Mouse (Mus musculus) layer of hippocampus, adult 9-10 months (tissue): ENCODE measurements around the gene Slc6a5.
A peak's percentile ranks its signal among the peaks of the same experiment; 100 is the strongest.
"Not testable (repeated sequence)": the region's sequence is repeated elsewhere in the genome, so short reads cannot be mapped to it uniquely, and the experiment has no call there.

Experiments used
- DNase-seq: peaks from one replicate; pipeline ENCODE4 v3.0.0; 2022; ENCODE audit warnings: low spot score

The Slc6a5 gene

DNA sequence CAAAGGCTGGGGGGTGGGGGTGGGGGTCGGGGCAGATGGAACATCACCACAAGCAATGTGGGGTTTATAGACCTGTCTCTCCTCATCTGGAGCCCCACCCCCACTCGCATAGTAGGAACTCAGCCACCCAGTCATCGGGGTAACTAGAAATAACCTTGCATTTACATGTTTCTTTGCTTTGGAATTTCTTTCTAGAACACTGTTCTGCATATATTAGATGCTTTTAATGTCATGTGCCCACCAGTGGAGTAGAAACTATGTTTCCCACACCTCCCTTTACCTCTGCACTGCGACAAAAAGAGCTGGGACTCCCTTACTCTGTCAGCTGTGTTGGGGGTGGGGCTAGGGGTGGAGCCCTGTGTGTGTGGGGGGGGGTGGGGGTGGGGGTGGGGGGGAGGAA, 3.2 kb downstream of the Slc6a5 start:
- DNase-seq = no peak

DNA sequence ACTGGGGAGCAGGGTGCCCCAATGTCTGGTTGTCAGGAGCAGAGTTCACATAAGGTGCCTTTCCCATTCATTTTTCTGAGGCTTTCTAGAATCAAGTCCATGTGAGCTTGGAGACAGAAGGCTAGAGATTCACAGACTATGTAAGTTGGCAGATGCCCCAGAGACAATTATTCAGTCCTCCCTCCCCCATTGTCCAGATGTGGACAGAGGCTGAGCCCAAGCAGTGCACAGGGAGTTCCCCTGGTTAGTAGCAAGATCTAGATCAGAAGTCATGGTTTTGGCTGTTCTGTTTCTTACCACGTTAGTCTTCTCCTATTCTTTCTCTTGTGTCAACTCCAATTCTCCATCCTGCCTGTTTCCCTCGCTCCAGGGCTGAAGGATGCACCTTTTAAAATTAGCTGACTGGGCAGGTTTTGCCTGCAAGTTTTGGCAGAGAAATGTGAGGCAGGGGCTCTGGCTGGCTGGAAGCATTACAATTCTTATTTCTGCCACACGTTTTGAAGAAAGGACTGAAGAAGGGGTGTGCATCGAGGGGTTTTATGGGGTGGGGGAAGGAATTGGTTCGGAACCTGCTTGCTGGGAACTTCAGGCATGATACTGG, 3.9 kb downstream of the Slc6a5 start:
- no peak for DNase-seq

DNA sequence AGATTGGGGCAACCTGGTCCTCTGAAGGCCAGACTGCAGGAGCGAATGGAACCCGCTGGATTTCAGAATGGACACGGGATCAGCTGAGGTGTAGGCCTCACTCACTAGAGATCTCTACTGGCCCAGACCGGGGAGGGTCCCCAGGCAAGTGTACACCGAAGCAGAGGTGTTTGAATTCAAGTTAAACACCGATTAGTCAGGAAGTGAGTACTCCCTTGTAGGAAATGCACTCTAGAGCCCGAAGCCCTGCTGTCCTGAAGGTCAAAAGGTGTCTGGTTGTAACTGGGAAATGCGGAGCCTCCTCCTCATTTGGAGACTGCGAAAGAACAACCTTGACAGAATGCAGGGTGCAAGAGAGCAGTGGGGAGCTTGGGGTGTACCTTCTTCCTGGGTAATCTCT, 5.0 kb downstream of the Slc6a5 start:
- DNase-seq = no peak

DNA sequence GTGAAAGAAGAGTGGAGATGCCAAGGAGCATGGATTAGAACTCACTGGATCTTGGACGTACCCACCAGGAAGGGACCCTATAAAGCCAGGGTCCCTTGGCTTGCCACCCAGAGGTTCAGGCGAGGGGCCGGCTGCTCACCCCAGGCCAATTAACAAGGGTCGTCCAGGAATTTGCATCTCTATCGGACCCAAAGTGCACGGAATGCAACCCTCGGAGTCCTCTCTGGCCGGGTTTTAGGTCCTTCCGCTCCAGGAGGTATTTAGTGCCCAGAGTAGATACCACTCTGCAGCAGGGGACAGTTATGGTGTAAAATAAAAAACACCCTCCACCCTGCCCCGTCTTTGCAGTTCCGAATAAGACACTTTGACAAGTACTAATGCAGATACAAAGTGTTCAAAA, 5.5 kb downstream of the Slc6a5 start:
- DNase-seq = no peak

DNA sequence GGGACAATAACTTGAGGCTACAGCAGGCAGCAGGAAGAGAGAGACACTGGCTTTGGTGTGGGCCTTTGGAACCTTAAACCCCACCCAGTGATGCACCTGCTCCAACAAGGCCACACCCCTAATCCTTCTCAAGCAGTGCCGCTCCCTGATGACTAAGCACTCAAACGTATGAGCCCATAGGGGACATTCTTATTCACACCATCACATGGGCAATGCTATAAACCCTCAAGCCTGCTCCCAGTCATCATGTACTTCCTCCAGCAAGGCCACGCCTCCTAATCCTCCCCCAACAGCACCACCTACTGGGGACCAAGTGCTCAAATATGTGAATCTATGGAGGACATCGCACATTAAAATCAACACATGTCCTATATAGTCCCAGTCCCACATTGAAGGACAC, 9.5 kb downstream of the Slc6a5 start:
- no peak for DNase-seq

DNA sequence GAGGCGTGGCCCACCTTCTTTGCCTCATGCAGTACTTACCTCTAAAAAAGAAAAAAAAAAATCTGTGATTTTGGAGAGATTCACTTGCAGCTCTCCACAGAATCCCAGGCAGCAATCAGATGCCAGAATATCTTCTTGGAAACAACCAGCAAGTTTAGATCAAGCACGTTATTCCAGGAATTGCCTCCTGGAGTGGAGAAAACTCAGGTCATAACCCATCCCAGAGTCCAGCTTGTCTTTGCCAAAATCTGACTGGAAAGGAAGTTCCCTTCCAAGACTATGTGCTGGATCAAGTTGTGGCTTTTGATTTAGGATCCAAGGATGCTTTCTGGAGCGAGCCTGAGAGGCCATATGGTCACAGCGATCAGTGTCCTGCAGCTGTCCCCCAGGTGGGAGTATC, 10.8 kb downstream of the Slc6a5 start:
- DNase-seq = no peak

DNA sequence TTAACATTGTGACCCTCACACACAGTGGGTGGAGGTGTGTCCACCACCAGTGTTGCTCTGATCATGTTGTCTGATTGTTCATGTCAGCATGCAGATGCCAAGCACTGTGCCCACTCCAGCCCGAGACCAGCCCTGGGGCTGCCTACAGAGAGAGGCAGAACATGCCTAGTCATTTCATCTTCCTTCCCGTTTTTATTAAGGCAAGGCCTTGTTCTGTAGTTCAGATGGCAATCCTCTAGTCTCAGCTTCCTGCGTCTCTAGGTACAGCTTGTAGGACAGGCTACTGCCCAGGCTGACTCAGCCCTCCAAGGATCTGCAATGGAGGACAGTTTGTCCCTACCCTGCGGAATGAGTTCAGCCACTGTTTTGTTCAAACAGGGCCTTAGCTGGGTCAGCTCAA, 13.0 kb downstream of the Slc6a5 start:
- no peak for DNase-seq

DNA sequence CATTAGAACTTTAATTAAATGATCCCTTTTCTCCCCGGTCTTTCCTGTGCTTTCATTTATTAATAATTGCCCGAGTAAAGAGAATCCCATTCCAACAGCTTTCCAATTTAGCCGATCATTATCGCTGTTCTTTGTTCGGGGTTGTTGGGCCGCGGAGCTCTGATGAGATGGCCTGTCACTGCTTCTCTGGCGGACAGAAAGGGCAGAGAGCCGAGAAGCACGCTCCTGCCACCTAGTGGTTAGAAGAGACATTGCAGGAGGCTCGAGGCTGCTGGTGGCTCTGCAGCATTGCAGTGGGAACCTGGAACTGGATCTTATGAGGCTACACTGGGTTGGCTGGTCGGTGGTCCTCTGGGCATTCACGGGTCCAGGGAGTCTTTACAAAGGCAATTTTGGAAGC, 13.4 kb downstream of the Slc6a5 start:
- DNase-seq = peak; percentile 69

DNA sequence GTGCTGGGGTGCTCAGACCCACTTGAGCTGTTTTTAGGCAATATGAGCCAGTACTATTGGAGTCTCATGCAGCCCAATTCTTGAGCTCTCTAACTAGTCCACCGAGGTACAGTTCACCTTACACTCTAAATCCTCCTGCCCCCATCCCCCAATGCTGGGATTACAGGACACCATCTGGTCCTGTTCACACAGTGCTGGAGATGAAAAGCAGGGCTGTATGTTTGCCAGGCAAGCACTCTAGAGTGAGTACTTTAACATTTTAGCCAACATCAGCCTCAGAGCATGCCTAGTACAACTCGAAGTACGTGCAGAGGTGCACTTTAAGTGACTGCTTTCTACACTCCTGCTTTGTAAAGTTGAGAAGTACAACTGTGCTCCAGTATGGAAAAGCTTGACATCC, 18.6 kb downstream of the Slc6a5 start:
- no peak for DNase-seq

DNA sequence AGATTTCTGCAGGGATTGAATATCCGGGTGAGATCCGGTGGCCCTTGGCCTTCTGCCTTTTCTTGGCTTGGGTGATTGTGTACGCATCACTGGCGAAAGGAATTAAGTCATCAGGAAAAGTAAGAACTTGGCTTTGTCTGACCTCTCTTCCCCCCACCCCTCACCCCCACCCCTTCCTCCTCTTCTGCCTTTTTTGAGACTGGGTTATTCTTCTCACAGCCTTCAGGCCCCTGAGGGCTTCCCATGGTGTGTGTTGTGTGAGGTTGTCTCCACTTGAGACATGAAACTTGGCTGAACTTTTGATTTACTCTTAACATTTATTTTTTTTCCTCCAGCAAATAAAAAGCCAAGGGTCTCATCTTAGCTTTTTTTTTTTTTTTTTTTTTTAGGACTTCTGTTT, 20.1 kb downstream of the Slc6a5 start:
- no peak for DNase-seq

DNA sequence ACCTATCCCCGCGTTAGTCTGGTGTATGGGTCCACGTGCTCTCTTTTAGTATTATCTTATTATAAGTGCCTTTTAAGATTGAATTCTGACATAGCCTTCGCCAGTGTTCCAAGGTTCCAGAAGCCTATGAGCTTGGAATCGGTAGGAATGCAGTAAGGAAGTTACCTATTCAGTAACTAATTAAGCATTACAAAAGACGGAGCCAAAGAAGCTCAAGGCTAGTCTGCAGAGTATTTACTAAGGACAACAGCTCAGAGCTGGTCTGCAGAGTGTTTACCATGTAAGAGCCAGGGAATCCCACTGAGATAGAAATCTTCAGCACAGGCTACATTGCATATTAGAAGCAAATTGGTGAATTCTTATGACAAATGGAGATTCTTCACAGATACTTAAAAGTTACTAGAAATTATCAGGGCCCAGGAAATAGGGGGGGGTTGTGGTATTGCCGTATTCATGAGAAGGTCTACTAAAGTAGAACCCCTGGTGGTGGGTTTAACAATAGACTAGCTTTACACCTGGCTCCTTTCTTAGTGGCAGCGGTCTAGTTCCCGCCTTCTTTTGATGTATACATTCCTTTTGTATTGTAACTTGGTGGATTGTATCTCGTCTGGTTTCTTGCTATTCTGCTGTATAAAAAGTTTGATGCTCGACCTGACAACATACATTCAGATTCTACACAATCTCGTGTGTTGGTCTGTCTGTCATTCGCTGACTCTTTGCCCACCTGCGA, 23.6 kb downstream of the Slc6a5 start:
- DNase-seq = not testable (repeated sequence)

DNA sequence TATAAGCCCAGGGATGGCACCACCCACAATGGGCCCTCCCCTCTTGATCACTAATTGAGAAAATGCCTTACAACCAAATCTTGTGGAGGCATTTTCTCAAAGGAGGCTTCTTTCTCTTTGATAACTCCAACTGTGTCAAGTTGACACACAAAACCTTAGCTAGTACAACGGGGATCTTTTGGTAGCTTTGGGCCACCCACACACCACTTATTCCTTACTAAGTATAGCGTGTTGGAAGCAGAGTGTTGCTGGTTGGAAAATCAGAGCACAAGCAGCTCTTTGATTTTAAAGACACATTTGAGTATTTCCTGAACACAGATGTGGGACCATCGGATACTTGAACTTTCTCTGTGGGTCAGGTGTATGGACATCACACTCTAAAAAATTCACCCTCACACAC, 26.9 kb downstream of the Slc6a5 start:
- DNase-seq = no peak

DNA sequence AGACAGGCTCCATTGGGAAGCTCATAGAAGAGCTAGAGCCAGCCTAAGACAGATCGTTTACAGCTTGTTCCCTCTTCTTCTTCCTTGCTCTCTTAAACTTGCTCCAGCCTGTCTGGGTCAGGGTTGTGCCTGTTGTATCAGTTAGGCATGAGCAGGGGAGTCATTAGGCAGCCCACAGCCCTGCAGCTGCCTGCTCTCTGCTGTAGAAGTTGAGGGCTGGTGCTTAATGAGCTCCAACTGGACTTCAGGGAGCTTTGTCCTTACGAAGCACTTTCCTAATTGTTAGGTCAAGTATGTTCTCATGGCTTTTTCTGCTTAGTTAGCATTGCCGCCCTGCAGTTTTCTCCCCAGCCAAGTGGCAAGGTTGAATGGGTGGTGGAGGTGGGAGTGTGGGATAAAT, 32.1 kb downstream of the Slc6a5 start:
- DNase-seq = no peak

DNA sequence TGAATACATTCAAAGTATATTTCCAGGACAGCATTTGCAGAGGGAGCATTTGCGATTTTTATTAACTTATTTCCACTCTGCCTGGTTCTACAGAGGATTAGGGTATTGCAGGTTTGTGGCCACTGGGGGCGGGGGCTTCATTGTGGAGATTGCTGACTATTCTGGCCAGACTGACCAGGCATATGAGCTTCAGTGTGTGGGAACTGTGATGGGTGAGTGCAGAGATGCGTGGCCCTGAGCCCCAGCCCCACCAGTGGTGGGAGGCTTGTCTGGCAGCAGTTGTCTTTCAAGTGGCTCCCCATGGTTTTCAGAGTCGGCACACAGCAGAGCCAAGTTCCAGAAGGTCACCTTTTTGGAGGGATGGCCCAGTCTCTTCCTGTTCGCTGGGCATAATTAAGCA, 32.5 kb downstream of the Slc6a5 start:
- DNase-seq = no peak

DNA sequence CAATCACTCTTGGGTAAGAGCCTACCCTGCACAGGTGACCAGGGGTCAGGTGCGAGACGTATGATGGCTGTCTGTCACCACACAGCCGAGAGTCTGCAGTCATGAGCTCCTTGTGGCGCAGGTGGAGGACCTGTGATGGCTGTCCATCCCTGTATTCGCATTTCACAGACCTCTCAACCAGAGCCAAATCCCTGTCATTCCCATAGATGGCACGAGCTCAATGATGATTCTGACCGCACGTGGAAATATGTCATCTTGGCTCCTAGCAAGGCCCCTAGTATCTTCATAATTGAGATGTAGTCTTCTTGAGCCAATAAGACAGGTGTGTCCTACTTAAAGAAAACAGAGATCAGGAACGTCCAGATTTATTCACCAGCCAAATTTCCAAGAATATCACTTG, 36.7 kb downstream of the Slc6a5 start:
- no peak for DNase-seq

DNA sequence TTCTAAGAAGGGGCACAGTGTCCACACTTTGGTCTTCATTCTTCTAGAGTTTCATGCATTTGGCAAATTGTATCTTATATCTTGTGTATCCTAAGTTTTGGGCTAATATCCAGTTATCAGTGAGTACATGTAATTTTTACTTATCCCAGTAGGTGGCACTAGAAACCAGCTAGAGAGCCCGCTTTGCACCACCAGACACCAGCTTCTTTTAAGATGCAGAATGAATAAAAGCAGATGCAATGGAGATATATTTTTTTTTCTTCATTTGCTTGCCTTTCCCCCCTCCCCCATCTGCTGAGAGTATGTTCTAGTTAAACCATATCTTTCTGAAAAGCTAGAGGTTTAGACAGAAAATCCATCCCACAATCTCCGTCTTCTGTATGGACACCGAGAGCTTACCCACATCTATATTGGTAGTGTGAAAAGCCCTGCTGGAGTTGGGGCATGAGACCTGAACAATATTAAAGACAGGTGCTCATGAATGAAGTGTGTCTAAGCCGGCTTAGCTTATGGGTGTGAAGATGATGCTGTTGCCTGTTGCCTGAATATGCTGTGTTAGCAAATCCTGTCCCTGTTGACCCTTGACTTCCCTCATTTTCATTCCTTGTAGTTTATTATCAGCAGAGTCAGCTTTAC, 43.7 kb downstream of the Slc6a5 start:
- peak; percentile 69 for DNase-seq

DNA sequence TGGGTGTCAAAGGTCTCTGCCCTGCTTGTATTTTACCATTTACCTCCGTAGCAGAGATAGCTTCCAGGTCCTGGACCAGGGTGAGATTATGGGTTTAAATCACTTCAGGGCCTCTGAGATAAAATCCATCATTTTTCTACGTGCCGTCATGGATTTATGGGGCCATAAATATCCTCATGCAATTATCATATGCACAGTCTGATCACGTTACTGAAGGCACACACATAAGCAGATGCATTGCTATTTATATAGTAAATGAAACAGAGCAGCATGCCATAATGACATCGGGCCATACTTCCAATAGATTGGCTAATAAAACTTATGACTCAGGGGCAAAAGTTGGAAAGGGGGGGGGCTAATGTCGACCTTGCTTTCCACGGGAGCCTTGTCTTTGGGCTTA, 44.9 kb downstream of the Slc6a5 start:
- DNase-seq = no peak

DNA sequence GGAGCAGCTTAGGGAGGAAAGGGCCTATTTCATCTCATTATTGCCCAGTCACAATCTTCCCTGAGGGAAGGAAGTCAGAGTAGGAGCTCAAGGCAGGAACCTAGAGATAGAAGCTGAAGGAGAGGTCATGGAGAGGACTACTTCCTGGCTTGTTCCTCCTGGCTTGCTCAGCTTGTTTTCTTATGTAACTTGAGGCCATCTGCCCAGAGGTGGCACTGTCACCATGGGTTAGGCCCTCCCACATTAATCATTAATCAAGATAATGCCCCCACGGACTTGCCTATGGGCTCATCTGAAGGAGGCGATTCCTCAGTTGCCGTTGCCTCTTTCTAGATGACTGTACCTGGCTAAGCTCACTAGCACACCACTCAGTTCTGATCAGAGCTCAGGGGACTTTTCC, 47.2 kb downstream of the Slc6a5 start:
- DNase-seq = no peak

DNA sequence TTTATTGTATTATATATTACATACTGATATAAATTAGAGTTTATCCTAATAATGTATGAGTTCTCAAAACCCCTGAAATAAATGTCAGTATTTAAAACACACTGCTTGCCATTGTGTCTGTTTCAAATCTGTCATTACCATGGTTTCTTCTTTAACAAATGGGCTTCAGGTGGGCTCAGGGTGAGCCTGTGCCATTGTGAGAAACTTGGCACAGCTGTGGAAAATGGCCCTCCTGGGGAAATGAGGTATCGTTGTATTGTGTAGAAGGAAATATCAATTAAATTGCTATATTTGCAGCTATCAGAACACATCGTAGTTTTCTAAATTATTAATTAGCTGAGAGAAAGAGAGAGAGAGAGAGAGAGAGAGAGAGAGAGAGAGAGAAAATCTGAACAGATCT, 53.8 kb downstream of the Slc6a5 start:
- DNase-seq = no peak

DNA sequence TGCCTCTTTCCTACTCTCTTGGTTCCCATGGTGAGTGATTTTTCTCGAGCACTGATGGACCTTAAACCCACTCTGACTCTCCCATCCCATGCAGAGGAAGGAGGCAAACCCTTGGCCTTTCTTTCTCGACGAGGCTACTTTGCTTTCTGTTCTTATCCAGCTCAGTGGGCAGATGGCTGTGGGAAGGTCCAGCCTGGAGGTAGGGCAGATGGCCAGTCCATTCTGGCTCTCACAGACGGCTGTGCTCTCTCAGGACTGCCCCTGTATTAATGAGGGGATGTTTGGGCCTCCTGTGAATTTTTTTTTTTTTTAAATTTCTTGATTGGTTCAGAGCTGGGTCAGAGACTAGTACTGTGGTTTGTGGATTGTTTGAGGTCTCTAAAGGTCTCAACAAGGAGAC, 59.6 kb downstream of the Slc6a5 start:
- DNase-seq = no peak

DNA sequence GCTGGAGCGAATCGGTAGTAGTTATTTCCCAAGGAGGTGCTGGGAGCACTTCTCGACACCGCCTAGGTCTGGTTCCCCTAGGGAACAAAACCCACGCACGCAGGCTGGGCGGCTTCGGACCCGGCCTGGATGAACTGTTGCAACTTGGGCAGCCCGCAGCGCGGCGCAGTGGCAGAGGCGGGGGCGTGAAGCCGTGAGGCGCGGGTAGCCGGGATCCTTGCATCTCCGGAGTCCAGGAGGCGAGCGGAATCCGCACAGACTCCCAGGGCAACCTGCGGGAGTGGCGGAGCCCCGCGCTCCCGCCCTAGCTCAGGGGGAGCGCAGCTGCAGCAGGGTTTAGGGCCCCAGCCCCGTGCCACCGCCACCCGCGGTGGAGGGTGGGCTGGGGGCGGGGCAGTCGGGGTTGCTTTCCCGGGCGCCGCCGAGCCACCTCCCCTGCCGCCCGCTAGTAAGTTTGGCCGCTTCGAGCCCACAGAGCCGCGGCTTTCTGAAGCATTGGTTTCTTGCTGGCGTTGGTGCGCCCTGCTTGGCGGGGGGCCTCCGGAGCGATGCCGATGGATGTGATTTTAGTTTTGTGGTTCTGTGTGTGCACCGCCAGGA, 65.0 kb downstream of the Slc6a5 start, which contains the start of gene Nell1:
Gene Nell1 (plus strand): TSS at position 24 of the 600 bp plus-strand sequence.
- DNase-seq = no peak

DNA sequence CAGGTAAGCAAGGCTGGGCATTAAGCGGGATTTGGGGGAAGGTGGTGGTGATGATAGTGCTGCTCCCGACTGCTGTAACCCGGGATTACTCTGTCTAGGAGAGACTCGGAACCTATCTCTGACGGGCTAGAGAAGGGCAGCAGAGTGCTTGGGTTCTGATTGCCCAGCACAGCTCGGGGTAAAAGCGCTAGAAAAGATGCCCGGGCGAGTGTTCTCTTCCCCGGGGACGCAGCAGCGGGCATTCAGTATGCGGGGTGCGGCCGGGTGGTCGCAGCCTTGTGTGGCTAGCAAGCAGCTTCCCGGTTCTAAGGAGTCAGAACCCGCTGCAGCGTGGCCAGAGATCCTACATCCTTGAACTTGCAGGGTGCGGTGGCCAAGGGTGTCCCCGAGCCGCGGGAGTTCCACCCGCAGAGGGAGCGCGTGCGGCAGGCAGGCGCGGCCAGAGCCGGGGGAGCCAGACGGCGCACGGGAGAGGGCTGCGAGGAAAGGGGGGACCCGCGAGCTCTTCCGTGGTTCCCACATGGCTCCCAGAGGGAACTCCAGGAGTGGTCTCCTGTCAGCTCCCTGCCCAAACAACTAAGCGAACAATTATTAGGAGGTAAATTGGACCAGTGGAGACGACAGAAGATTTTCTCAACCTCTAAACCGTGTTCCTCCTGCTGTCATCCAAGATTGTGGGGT, 65.6 kb downstream of the Slc6a5 start:
- DNase-seq = no peak
